ENCODE assay signal across 9 mouse cellular contexts in genomic region chr10:37861001-37861400, GRCm38 (mm10).
DNase-seq lines count a peak whose midpoint lies in the region; ATAC-seq and TF ChIP-seq lines count a peak whose summit lies in the region.
"Had no signal": no experiment of that assay in that cellular context is flagged by ENCODE, and none has a peak within 500 bp of the region (broad histone marks: within the 10 kb centered on the region; RNA-seq: fewer than 3 reads in every experiment).

No protein-coding gene starts in this region.

- no peak for ATAC-seq in heart, embryonic 11.5 days (replicated peaks; ENCODE audit: insufficient number of reproducible peaks, low FRiP score, low TSS enrichment)
- no peak for ATAC-seq in embryonic facial prominence, embryonic 11.5 days (replicated peaks; ENCODE audit: insufficient number of reproducible peaks, low FRiP score, low TSS enrichment, low read depth)
- peak; percentile 88 for ATAC-seq in limb, embryonic 14.5 days (ENCODE audit: low FRiP score, low read depth)
- ATAC-seq: midbrain, embryonic 15.5 days had no signal

- intact Hi-C loops in heart, postnatal 14 days (cut with DNase I), result loop anchor here (5.0 kb wide), 1 partner anchor 724 kb away; the partner anchor contains the start of gene Marcks

- WGBS in heart, embryonic 11.5 days (ENCODE audit: insufficient replicate concordance), result 69% methylated on average over 4 of the region's 4 CpGs
- 44% methylated on average over 4 of the region's 4 CpGs for WGBS in embryonic facial prominence, embryonic 11.5 days
- WGBS in limb, embryonic 14.5 days, result 22% methylated on average over 4 of the region's 4 CpGs

- H3K27ac ChIP-seq in heart, embryonic 11.5 days (ENCODE audit: low read depth, low read length), result no peak overlapping the region; the same call in 1 of the 2 replicates
- H3K27ac ChIP-seq in embryonic facial prominence, embryonic 11.5 days (replicated peaks; ENCODE audit: low read depth, low read length), result no peak overlapping the region
- H3K27ac ChIP-seq in limb, embryonic 14.5 days (replicated peaks; ENCODE audit: low read depth, low read length), result 0 out of 2 replicates have a peak overlapping the region, but pooled peaks have one; percentile 21
- H3K27ac ChIP-seq: midbrain, embryonic 15.5 days had no signal

- peak; percentile 98 for DNase-seq in heart, adult 11 months
- peak; percentile 43 for DNase-seq in embryonic facial prominence, embryonic 11.5 days (ENCODE audit: low spot score)
- peak; percentile 40 to 57 for DNase-seq in heart, postnatal 14 days
- DNase-seq in limb, embryonic 14.5 days (ENCODE audit: low spot score), result peak; percentile 64
- DNase-seq in frontal cortex, postnatal 10 days (ENCODE audit: low spot score in 2 of 2), result no peak
- no peak for DNase-seq in cerebellum, postnatal 14 days
- DNase-seq in urinary bladder, postnatal 25 days (ENCODE audit: low spot score), result no peak

- no peak overlapping the region for H3K4me2 ChIP-seq in heart, embryonic 11.5 days
- no peak overlapping the region for H3K4me2 ChIP-seq in embryonic facial prominence, embryonic 11.5 days (ENCODE audit: low read depth, low read length)
- H3K4me2 ChIP-seq in limb, embryonic 14.5 days (replicated peaks; ENCODE audit: low read depth, low read length, severe bottlenecking), result no peak overlapping the region
- H3K4me2 ChIP-seq: midbrain, embryonic 15.5 days had no signal

- no peak overlapping the region for H3K9ac ChIP-seq in heart, embryonic 11.5 days (ENCODE audit: low read depth, low read length)
- H3K9ac ChIP-seq in embryonic facial prominence, embryonic 11.5 days (replicated peaks; ENCODE audit: low read length), result no peak overlapping the region
- no peak overlapping the region for H3K9ac ChIP-seq in limb, embryonic 14.5 days (ENCODE audit: low read depth, low read length, severe bottlenecking)
- H3K9ac ChIP-seq: midbrain, embryonic 15.5 days had no signal

- no peaks in the 10 kb centered on the region for H3K36me3 ChIP-seq in heart, embryonic 11.5 days (ENCODE audit: control insufficient read depth, insufficient read depth, low read length)
- no peaks in the 10 kb centered on the region for H3K36me3 ChIP-seq in embryonic facial prominence, embryonic 11.5 days (replicated peaks; ENCODE audit: control insufficient read depth, insufficient read depth, low read depth, low read length)
- no peaks in the 10 kb centered on the region for H3K36me3 ChIP-seq in limb, embryonic 14.5 days (ENCODE audit: control insufficient read depth, insufficient read depth, low read length)
- H3K36me3 ChIP-seq: midbrain, embryonic 15.5 days had no signal

- H3K27me3 ChIP-seq in heart, embryonic 11.5 days (ENCODE audit: control insufficient read depth, insufficient read depth, low read length), result no peaks in the 10 kb centered on the region
- no peaks in the 10 kb centered on the region for H3K27me3 ChIP-seq in embryonic facial prominence, embryonic 11.5 days (ENCODE audit: control insufficient read depth, insufficient read depth, low read length)
- no peaks in the 10 kb centered on the region for H3K27me3 ChIP-seq in limb, embryonic 14.5 days (ENCODE audit: control insufficient read depth, insufficient read depth, low read length)
- H3K27me3 ChIP-seq: midbrain, embryonic 15.5 days had no signal

- H3K9me3 ChIP-seq in heart, embryonic 11.5 days (replicated peaks; ENCODE audit: control insufficient read depth, low read length), result no peaks in the 10 kb centered on the region
- no peaks in the 10 kb centered on the region for H3K9me3 ChIP-seq in embryonic facial prominence, embryonic 11.5 days (replicated peaks; ENCODE audit: control insufficient read depth, low read length)
- no peaks in the 10 kb centered on the region for H3K9me3 ChIP-seq in limb, embryonic 14.5 days (ENCODE audit: control insufficient read depth, low read length)
- H3K9me3 ChIP-seq: midbrain, embryonic 15.5 days had no signal

- H3K4me3 ChIP-seq in heart, embryonic 11.5 days (ENCODE audit: low read depth, low read length), result no peak overlapping the region
- no peak overlapping the region for H3K4me3 ChIP-seq in embryonic facial prominence, embryonic 11.5 days (ENCODE audit: low read depth, low read length)
- no peak overlapping the region for H3K4me3 ChIP-seq in limb, embryonic 14.5 days (replicated peaks; ENCODE audit: low read length)
- H3K4me3 ChIP-seq: midbrain, embryonic 15.5 days had no signal

- no peak for TF ChIP-seq POLR2A in limb, embryonic 14.5 days (IDR thresholded peaks at IDR 0.05; ENCODE audit: borderline replicate concordance, extremely low read depth, insufficient read depth, insufficient read length)

- no peaks in the 10 kb centered on the region for H3K4me1 ChIP-seq in heart, embryonic 11.5 days (ENCODE audit: control insufficient read depth, insufficient read depth, low read length)
- no peaks in the 10 kb centered on the region for H3K4me1 ChIP-seq in embryonic facial prominence, embryonic 11.5 days (ENCODE audit: control insufficient read depth, insufficient read depth, low read length)
- H3K4me1 ChIP-seq in limb, embryonic 14.5 days (ENCODE audit: control insufficient read depth, insufficient read depth, low read length), result 0 out of 2 replicates have a peak, but pooled peaks cover 4% of the 10 kb centered on the region
- H3K4me1 ChIP-seq: midbrain, embryonic 15.5 days had no signal

Comparison
In these comparisons a context has a peak if more than half of its experiments do, and no peak if none do; other contexts are left out.
1. DNase-seq: peak in heart, adult 11 months (single experiment), embryonic facial prominence, embryonic 11.5 days (single experiment), heart, postnatal 14 days (2 of 2) and limb, embryonic 14.5 days (single experiment); none in frontal cortex, postnatal 10 days (0 of 2), cerebellum, postnatal 14 days (0 of 2) and urinary bladder, postnatal 25 days (single experiment).